Mouse (Mus musculus) CH12.LX (cell line): ENCODE results near the gene Bak1. TPM values are rescaled to one million over a fixed set of nuclear protein-coding genes. Genes with fewer than 3 reads are reported as not detected.

Source experiments
- DNase-seq: peaks from one replicate; pipeline ENCODE4 v3.0.0-alpha.2; 2013; ENCODE audit errors: extremely low read depth
- H3K27ac ChIP-seq: 2 replicates; pipeline ENCODE4 v1.5.1; 2012; ENCODE audit warnings: low read depth, mild to moderate bottlenecking, control low read depth, moderate library complexity; ENCODE audit not compliant: insufficient read depth
- H3K27me3 ChIP-seq: replicated peaks from 2 replicates; pipeline ENCODE3; 2012; ENCODE audit warnings: inconsistent platforms
- H3K36me3 ChIP-seq, 2 experiments: replicated peaks in 1 of 2; 2 replicates each; pipeline versions ENCODE3 to v1.6.1; 2012; ENCODE audit warnings: inconsistent platforms in 1 of 2, low read length in 1 of 2, mild to moderate bottlenecking in 1 of 2, mixed read lengths in 1 of 2, moderate library complexity in 1 of 2; ENCODE audit not compliant: control insufficient read depth in 1 of 2, insufficient read depth in 1 of 2
- H3K4me1 ChIP-seq, 2 experiments: 2 replicates each; pipeline ENCODE4 v1.6.1; 2012; ENCODE audit warnings: inconsistent platforms in 1 of 2, moderate library complexity in 1 of 2; ENCODE audit not compliant: insufficient read depth in 2 of 2, control insufficient read depth in 1 of 2
- H3K4me2 ChIP-seq: 2 replicates; pipeline ENCODE4 v1.6.1; 2012; ENCODE audit warnings: low read depth, mild to moderate bottlenecking, control low read depth; ENCODE audit not compliant: poor library complexity, insufficient read depth, severe bottlenecking
- H3K4me3 ChIP-seq, 3 experiments: fragments of 150-350 bp in 1 of 3; sonication (generic) in 1 of 3; replicated peaks in 1 of 3; 2 replicates each; pipeline versions ENCODE3 to v1.5.1; 2011 to 2012; ENCODE audit warnings: low read depth in 2 of 3, low read length in 2 of 3, mild to moderate bottlenecking in 2 of 3, moderate library complexity in 2 of 3, control low read depth in 1 of 3, improper control_type of control experiment in 1 of 3, inconsistent platforms in 1 of 3, mixed read lengths in 1 of 3; ENCODE audit not compliant: poor library complexity in 1 of 3
- H3K79me2 ChIP-seq: replicated peaks from 2 replicates; pipeline ENCODE4 v1.6.1; 2012; ENCODE audit warnings: mild to moderate bottlenecking, moderate library complexity; ENCODE audit not compliant: control insufficient read depth, poor library complexity, insufficient read depth, severe bottlenecking; ENCODE audit errors: extremely low read depth
- H3K9ac ChIP-seq: 2 replicates; pipeline ENCODE4 v1.6.1; 2012; ENCODE audit warnings: low read depth, mild to moderate bottlenecking, control low read depth, moderate library complexity; ENCODE audit not compliant: insufficient read depth
- H3K9me3 ChIP-seq: replicated peaks from 2 replicates; pipeline ENCODE3; 2012; ENCODE audit warnings: low read length, inconsistent platforms, mixed read lengths
- BHLHE40 ChIP-seq: IDR thresholded peaks from 2 replicates; pipeline ENCODE4 v1.6.1; 2011; ENCODE audit warnings: mild to moderate bottlenecking, low read depth, low read length, improper control_type of control experiment
- CHD1 ChIP-seq: IDR thresholded peaks from 2 replicates; pipeline ENCODE4 v1.6.1; 2012; ENCODE audit warnings: low read depth, low read length, improper control_type of control experiment, inconsistent platforms
- CHD2 ChIP-seq: IDR thresholded peaks from 2 replicates; pipeline ENCODE4 v1.6.1; 2011; ENCODE audit warnings: low read length, improper control_type of control experiment
- CTCF ChIP-seq, 2 experiments: IDR thresholded peaks in 1 of 2; conservative IDR thresholded peaks in 1 of 2; 2 replicates each; pipeline ENCODE4 v1.5.1; 2011 to 2012; ENCODE audit warnings: low read depth in 2 of 2, low read length in 2 of 2, improper control_type of control experiment in 1 of 2, inconsistent platforms in 1 of 2, mild to moderate bottlenecking in 1 of 2, moderate library complexity in 1 of 2
- E2F4 ChIP-seq: IDR thresholded peaks from 2 replicates; pipeline ENCODE4 v1.6.1; 2011; ENCODE audit warnings: low read depth, low read length, improper control_type of control experiment; ENCODE audit not compliant: insufficient replicate concordance
- ELF1 ChIP-seq: IDR thresholded peaks from 2 replicates; pipeline ENCODE4 v1.6.1; 2014; ENCODE audit warnings: low read depth, mild to moderate bottlenecking, inconsistent platforms, low read length, improper control_type of control experiment
- EP300 ChIP-seq: IDR thresholded peaks from 2 replicates; pipeline ENCODE4 v1.6.1; 2011; ENCODE audit warnings: low read length, improper control_type of control experiment
- ETS1 ChIP-seq: conservative IDR thresholded peaks from 2 replicates; pipeline ENCODE4 v1.6.1; 2012; ENCODE audit warnings: low read depth, mild to moderate bottlenecking, inconsistent platforms, low read length, improper control_type of control experiment, moderate library complexity
- GABPA ChIP-seq: IDR thresholded peaks from 2 replicates; pipeline ENCODE4 v1.6.1; 2012; ENCODE audit warnings: low read depth, low read length, improper control_type of control experiment, inconsistent platforms; ENCODE audit not compliant: insufficient replicate concordance
- HCFC1 ChIP-seq: IDR thresholded peaks from 2 replicates; pipeline ENCODE4 v1.6.1; 2012; ENCODE audit warnings: low read depth, mild to moderate bottlenecking, inconsistent platforms, low read length, improper control_type of control experiment
- IRF4 ChIP-seq: IDR thresholded peaks from 2 replicates; pipeline ENCODE4 v1.6.1; 2014; ENCODE audit warnings: low read depth, mild to moderate bottlenecking, inconsistent platforms, low read length, improper control_type of control experiment
- JUN ChIP-seq: IDR thresholded peaks from 2 replicates; pipeline ENCODE4 v1.6.1; 2011; ENCODE audit warnings: low read depth, mild to moderate bottlenecking, low read length, improper control_type of control experiment, moderate library complexity; ENCODE audit not compliant: insufficient read depth
- JUND ChIP-seq: conservative IDR thresholded peaks from 2 replicates; pipeline ENCODE4 v1.6.1; 2011; ENCODE audit warnings: low read depth, low read length, improper control_type of control experiment
- KAT2A ChIP-seq: IDR thresholded peaks from 2 replicates; pipeline ENCODE4 v1.6.1; 2012; ENCODE audit warnings: low read length, improper control_type of control experiment, inconsistent platforms; ENCODE audit not compliant: insufficient replicate concordance
- MAFK ChIP-seq: IDR thresholded peaks from 2 replicates; pipeline ENCODE4 v1.6.1; 2011; ENCODE audit warnings: low read length, improper control_type of control experiment; ENCODE audit not compliant: insufficient replicate concordance
- MAX ChIP-seq: IDR thresholded peaks from 2 replicates; pipeline ENCODE4 v1.6.1; 2011; ENCODE audit warnings: low read length, improper control_type of control experiment
- MAZ ChIP-seq: IDR thresholded peaks from 2 replicates; pipeline ENCODE4 v1.6.1; 2012; ENCODE audit warnings: low read depth, mild to moderate bottlenecking, inconsistent platforms, low read length, improper control_type of control experiment, moderate library complexity
- MEF2A ChIP-seq: IDR thresholded peaks from 2 replicates; pipeline ENCODE4 v1.6.1; 2014; ENCODE audit warnings: low read depth, mild to moderate bottlenecking, inconsistent platforms, low read length, improper control_type of control experiment, borderline replicate concordance
- MXI1 ChIP-seq: IDR thresholded peaks from 2 replicates; pipeline ENCODE4 v1.6.1; 2011; ENCODE audit warnings: mild to moderate bottlenecking, low read depth, low read length, improper control_type of control experiment
- MYC ChIP-seq: IDR thresholded peaks from 2 replicates; pipeline ENCODE4 v1.6.1; 2011; ENCODE audit warnings: low read depth, mild to moderate bottlenecking, improper control_type of control experiment, low read length
- NELFE ChIP-seq: IDR thresholded peaks from 2 replicates; pipeline ENCODE4 v1.6.1; 2011; ENCODE audit warnings: low read depth, low read length, improper control_type of control experiment
- NRF1 ChIP-seq: IDR thresholded peaks from 2 replicates; pipeline ENCODE4 v1.6.1; 2014; ENCODE audit warnings: low read depth, mild to moderate bottlenecking, inconsistent platforms, low read length, improper control_type of control experiment, moderate library complexity
- PAX5 ChIP-seq: IDR thresholded peaks from 2 replicates; pipeline ENCODE4 v1.6.1; 2012; ENCODE audit warnings: low read length, inconsistent platforms, mixed read lengths
- POLR2A ChIP-seq: IDR thresholded peaks from 2 replicates; pipeline ENCODE4 v1.6.1; 2011; ENCODE audit warnings: low read depth, mild to moderate bottlenecking, improper control_type of control experiment, low read length
- POLR2AphosphoS2 ChIP-seq: IDR thresholded peaks from 2 replicates; pipeline ENCODE4 v1.6.1; 2011; ENCODE audit warnings: low read depth, low read length, improper control_type of control experiment
- RAD21 ChIP-seq: IDR thresholded peaks from 2 replicates; pipeline ENCODE4 v1.6.1; 2011; ENCODE audit warnings: low read depth, mild to moderate bottlenecking, low read length, improper control_type of control experiment, moderate library complexity
- RCOR1 ChIP-seq: conservative IDR thresholded peaks from 2 replicates; pipeline ENCODE4 v1.6.1; 2012; ENCODE audit warnings: low read depth, mild to moderate bottlenecking, inconsistent platforms, low read length, improper control_type of control experiment
- SIN3A ChIP-seq: IDR thresholded peaks from 2 replicates; pipeline ENCODE4 v1.6.1; 2012; ENCODE audit warnings: low read length, improper control_type of control experiment, inconsistent platforms
- SMC3 ChIP-seq: IDR thresholded peaks from 2 replicates; pipeline ENCODE4 v1.6.1; 2011; ENCODE audit warnings: low read depth, low read length, improper control_type of control experiment
- TBP ChIP-seq: conservative IDR thresholded peaks from 2 replicates; pipeline ENCODE4 v1.6.1; 2011; ENCODE audit warnings: low read depth, low read length, improper control_type of control experiment
- TCF12 ChIP-seq: IDR thresholded peaks from 2 replicates; pipeline ENCODE4 v1.6.1; 2014; ENCODE audit warnings: low read depth, mild to moderate bottlenecking, inconsistent platforms, low read length, improper control_type of control experiment
- UBTF ChIP-seq: IDR thresholded peaks from 2 replicates; pipeline ENCODE4 v1.6.1; 2012; ENCODE audit warnings: low read depth, mild to moderate bottlenecking, inconsistent platforms, low read length, improper control_type of control experiment, moderate library complexity
- USF1 ChIP-seq: IDR thresholded peaks from 2 replicates; pipeline ENCODE4 v1.6.1; 2014; ENCODE audit warnings: low read depth, mild to moderate bottlenecking, inconsistent platforms, low read length, improper control_type of control experiment
- USF2 ChIP-seq: conservative IDR thresholded peaks from 2 replicates; pipeline ENCODE4 v1.6.1; 2011; ENCODE audit warnings: low read depth, low read length, improper control_type of control experiment
- ZC3H11A ChIP-seq: IDR thresholded peaks from 2 replicates; pipeline ENCODE4 v1.6.1; 2012; ENCODE audit warnings: low read depth, mild to moderate bottlenecking, inconsistent platforms, low read length, improper control_type of control experiment
- ZKSCAN1 ChIP-seq: IDR thresholded peaks from 2 replicates; pipeline ENCODE4 v1.6.1; 2012; ENCODE audit warnings: low read depth, inconsistent platforms, low read length, improper control_type of control experiment, borderline replicate concordance
- ZMIZ1 ChIP-seq: IDR thresholded peaks from 2 replicates; pipeline ENCODE4 v1.6.1; 2012; ENCODE audit warnings: low read depth, mild to moderate bottlenecking, inconsistent platforms, low read length, improper control_type of control experiment
- ZNF384 ChIP-seq: IDR thresholded peaks from 2 replicates; pipeline ENCODE4 v1.6.1; 2012; ENCODE audit warnings: low read depth, low read length, improper control_type of control experiment, inconsistent platforms
- dilution Hi-C: fragments of 300-500 bp; cut with MboI; formaldehyde crosslinking; loops from 2 replicates; pipeline ENCODE4 v1.14.3; 2020; ENCODE audit warnings: low sequenced_read_pairs; ENCODE audit not compliant: extremely low pct_unique_long_range_greater_than_20kb, extremely low pct_ligation_motif_present
- in situ Hi-C: fragments of 300-500 bp; cut with MboI; formaldehyde crosslinking; loops from 3 replicates; pipeline ENCODE4 v1.14.3; 2019; ENCODE audit warnings: low sequenced_read_pairs, low pct_ligation_motif_present, low pct_unique_long_range_greater_than_20kb, mixed read lengths
- polyA plus RNA-seq: library from polyadenylated mRNA; unstranded; fragments of >175 nt; gene quantifications from 2 replicates; pipeline ENCODE4 v1.2.1, GENCODE M21; 2012; ENCODE audit warnings: low read depth; ENCODE audit not compliant: insufficient read length
- total RNA-seq, 2 experiments: library from RNA; depleted of rRNA; stranded (reverse); fragments of 300-350 nt in 1 of 2; fragments of >200 nt in 1 of 2; gene quantifications; 2 replicates each; pipeline ENCODE4 v1.2.3; 2012 to 2014

Gene Bak1
- total and polyA plus RNA-seq, 3 experiments = 57.3 to 140 (median 61.8) TPM

- Histone ChIP-seq H3K4me3 (peak overlapping the region; percentile 42 to 64 (median 63)), H3K79me2 (no peaks in the 10 kb centered on the region), H3K36me3 (peaks cover 28 to 33% of the 10 kb centered on the region in 2 experiments), H3K9ac (peak overlapping the region; percentile 39), H3K27ac (peak overlapping the region; percentile 18), H3K27me3 (no peaks in the 10 kb centered on the region), H3K9me3 (no peaks in the 10 kb centered on the region)
- dilution Hi-C loops = no loop called here
- in situ Hi-C loops = no loop called here
- TF ChIP-seq ELF1 (no peak), ZMIZ1 (no peak), USF2 (peak; percentile 71), CTCF (conservative IDR thresholded peaks at IDR 0.05 in 1 of 2, IDR thresholded peaks at IDR 0.05 in 1 of 2; ENCODE audit: low read depth in 2 of 2, low read length in 2 of 2) (no peak), POLR2AphosphoS2 (no peak), ZKSCAN1 (no peak), NELFE (peak; percentile 68), ETS1 (no peak), ZNF384 (no peak), RAD21 (no peak), CHD2 (no peak), EP300 (no peak), RCOR1 (no peak), MAX (peak; percentile 91), USF1 (peak; percentile 80), SMC3 (no peak), MEF2A (no peak), NRF1 (peak; percentile 93), JUND (no peak), MAFK (no peak), GABPA (no peak; the same call in 1 of the 2 replicates), TCF12 (0 out of 2 replicates have a peak, but pooled peaks have one; percentile 58), POLR2A (peak; percentile 73; the same call in 1 of the 2 replicates), KAT2A (peak; percentile 62; the same call in 1 of the 2 replicates), E2F4 (no peak), IRF4 (no peak), UBTF (no peak), MXI1 (peak; percentile 73), PAX5 (no peak), BHLHE40 (no peak; the same call in 1 of the 2 replicates), ZC3H11A (no peak), CHD1 (no peak), MYC (peak; percentile 89), HCFC1 (peak; percentile 85), MAZ (no peak), JUN (no peak), TBP (no peak), SIN3A (0 out of 2 replicates have a peak, but pooled peaks have one; percentile 20)
- TF ChIP-seq, all 38 proteins: peak for 12
- Histone ChIP-seq H3K4me2 (peak overlapping the region; percentile 96), H3K4me1 (peaks cover 0 to 31% of the 10 kb centered on the region in 2 experiments; a peak in 2 of 4 replicates)
- DNase-seq = peak; percentile 90
Measured at GRCm38 (mm10) chr17:27017564-27018499, 11.0 kb downstream of the Bak1 start.
